Mouse (Mus musculus): ENCODE data around the gene Tmem87b. TPM values are rescaled to one million over a fixed set of nuclear protein-coding genes. Genes with fewer than 3 reads are reported as not detected.

Tmem87b gene
- 34.1 TPM for polyA plus RNA-seq (2017; shearing (Covaris generic))

GRCm38 (mm10) chr2:128817786-128818681 is at the start of gene Tmem87b:
Gene Tmem87b (plus strand): TSS chr2:128818118.

GRCm38 (mm10) chr2:128862636-128863035 is 44.7 kb downstream of the Tmem87b start, which contains the start of gene Fbln7:
Gene Fbln7 (plus strand): TSS chr2:128862981.

Other genes starting within 250 kb of the Tmem87b start
- gene Spdye4c, start 226.9 kb upstream of the Tmem87b start, polyA plus RNA-seq (2017; shearing (Covaris generic)), result not detected
- 81.8 TPM for gene Anapc1, start 130.7 kb upstream of the Tmem87b start, polyA plus RNA-seq (2017; shearing (Covaris generic))
- not detected for gene Mertk, start 119.2 kb upstream of the Tmem87b start, polyA plus RNA-seq (2017; shearing (Covaris generic))
- gene Fbln7, start 44.9 kb downstream of the Tmem87b start, polyA plus RNA-seq (2017; shearing (Covaris generic)), result not detected
- gene Zc3h8, start 126.0 kb downstream of the Tmem87b start, polyA plus RNA-seq (2017; shearing (Covaris generic)), result 7.2 TPM
- gene Zc3h6, start 149.3 kb downstream of the Tmem87b start, polyA plus RNA-seq (2017; shearing (Covaris generic)), result 9.2 TPM
- 2.1 TPM for gene Gm10762, start 149.6 kb downstream of the Tmem87b start, polyA plus RNA-seq (2017; shearing (Covaris generic))
- gene Vinac1, start 230.1 kb downstream of the Tmem87b start, polyA plus RNA-seq (2017; shearing (Covaris generic)), result not detected
- 3.4 TPM for gene Ttl, start 247.8 kb downstream of the Tmem87b start, polyA plus RNA-seq (2017; shearing (Covaris generic))